Mouse (Mus musculus) testis, adult 2 months (tissue): Measurements from ENCODE around the gene Mapk8ip1.

Experiments used
- CTCF ChIP-seq: fragments of 200-500 bp; IDR thresholded peaks from 2 replicates; pipeline ENCODE4 v1.5.1; 2012; ENCODE audit warnings: low read depth, mild to moderate bottlenecking, inconsistent platforms, low read length, moderate library complexity; ENCODE audit not compliant: control insufficient read depth, insufficient read depth, insufficient replicate concordance
- POLR2A ChIP-seq: fragments of 200-500 bp; IDR thresholded peaks from 2 replicates; pipeline ENCODE4 v1.6.1; 2012; ENCODE audit warnings: low read depth, mild to moderate bottlenecking, inconsistent platforms, low read length, moderate library complexity; ENCODE audit not compliant: control insufficient read depth

DNA sequence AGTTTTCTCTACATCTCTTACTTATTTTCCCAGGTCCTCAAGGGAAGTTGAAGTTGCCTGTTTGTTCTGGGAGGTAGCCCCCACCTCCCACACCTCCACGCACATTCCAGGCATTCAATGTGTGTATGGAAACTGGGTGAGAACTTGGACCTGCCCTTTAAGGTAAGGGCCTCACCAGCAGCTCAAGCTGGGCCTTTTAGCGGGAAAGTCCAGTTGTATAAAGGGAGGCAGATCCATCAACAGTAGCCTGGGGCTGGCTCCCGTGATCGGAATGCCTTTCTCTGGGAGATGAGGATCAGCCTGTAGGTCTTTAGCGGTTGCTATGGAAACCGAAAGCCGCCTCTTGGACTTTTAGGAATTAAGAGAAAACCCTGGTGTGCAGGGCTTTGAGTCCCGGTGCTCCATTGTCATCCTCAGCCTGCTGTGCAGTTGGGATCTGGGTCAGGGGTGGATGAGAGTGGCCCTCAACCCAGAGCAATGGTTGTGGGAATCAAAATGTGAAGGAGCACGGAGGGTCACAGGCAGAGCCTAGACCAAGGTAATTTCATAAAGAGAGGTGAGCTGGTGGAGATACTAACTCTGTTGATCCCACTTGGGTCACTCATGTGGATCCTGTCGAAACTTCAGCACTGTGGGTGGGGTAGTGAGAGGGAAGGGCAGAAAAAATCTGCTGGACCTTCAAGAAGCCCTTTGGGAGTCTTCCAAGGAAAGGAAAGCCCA, 28.9 kb downstream of the Mapk8ip1 start:
- TF ChIP-seq CTCF (no peak), POLR2A (no peak)
